In genomic region chr16:92697737-92698611, GRCm38 (mm10) we compare ENCODE assay signal across 8 mouse cellular contexts.
DNase-seq lines count a peak whose midpoint lies in the region; ATAC-seq and TF ChIP-seq lines count a peak whose summit lies in the region.

No protein-coding gene starts in this region.

- intact Hi-C loops in left cerebral cortex, adult 2 months (cut with DNase I), result loop anchor here (1.0 to 10.0 kb wide), 5 partner anchors 133 to 1397 kb away; no protein-coding TSS in a partner anchor

- peak; percentile 38 for ATAC-seq in forebrain, embryonic 15.5 days (replicated peaks)
- ATAC-seq in intestine, embryonic 14.5 days (replicated peaks; ENCODE audit: low FRiP score, low TSS enrichment, low read depth), result peak; percentile 39

- peak overlapping the region; percentile 32 for H3K9ac ChIP-seq in forebrain, embryonic 15.5 days (replicated peaks)
- peak overlapping the region; percentile 53 for H3K9ac ChIP-seq in intestine, embryonic 14.5 days (ENCODE audit: low read length)

- TF ChIP-seq CTCF in left cerebral cortex, adult 2 months (IDR thresholded peaks at IDR 0.05), result no peak

- H3K27ac ChIP-seq in left cerebral cortex, adult 2 months, result 0 out of 2 replicates have a peak overlapping the region, but pooled peaks have one; percentile 19
- H3K27ac ChIP-seq in forebrain, embryonic 15.5 days (replicated peaks), result no peak overlapping the region
- H3K27ac ChIP-seq in intestine, embryonic 14.5 days (ENCODE audit: low read depth), result peak overlapping the region; percentile 19

- peak overlapping the region; percentile 22 for H3K4me3 ChIP-seq in left cerebral cortex, adult 2 months
- peak overlapping the region; percentile 48 for H3K4me3 ChIP-seq in forebrain, embryonic 15.5 days
- H3K4me3 ChIP-seq in intestine, embryonic 14.5 days (ENCODE audit: low read depth, low read length), result peak overlapping the region; percentile 52

- peaks cover 46% of the 10 kb centered on the region for H3K4me1 ChIP-seq in forebrain, embryonic 15.5 days
- H3K4me1 ChIP-seq in intestine, embryonic 14.5 days (replicated peaks; ENCODE audit: control insufficient read depth, insufficient read depth, low read length), result peaks cover 21% of the 10 kb centered on the region; the same call in 1 of the 2 replicates

- under 1% methylated on average over 48 of the region's 48 CpGs for WGBS in forebrain, embryonic 15.5 days
- WGBS in intestine, embryonic 14.5 days, result under 1% methylated on average over 48 of the region's 48 CpGs

- H3K27me3 ChIP-seq in forebrain, embryonic 15.5 days, result peaks cover 80% of the 10 kb centered on the region
- peaks cover 70% of the 10 kb centered on the region for H3K27me3 ChIP-seq in intestine, embryonic 14.5 days (replicated peaks; ENCODE audit: control insufficient read depth, insufficient read depth, low read length)

- no peaks in the 10 kb centered on the region for H3K36me3 ChIP-seq in forebrain, embryonic 15.5 days
- H3K36me3 ChIP-seq in intestine, embryonic 14.5 days (ENCODE audit: control insufficient read depth, insufficient read depth, low read length), result no peaks in the 10 kb centered on the region

- H3K9me3 ChIP-seq in forebrain, embryonic 15.5 days, result no peaks in the 10 kb centered on the region
- no peaks in the 10 kb centered on the region for H3K9me3 ChIP-seq in intestine, embryonic 14.5 days (ENCODE audit: control insufficient read depth, low read length)

- peak overlapping the region; percentile 90 for H3K4me2 ChIP-seq in forebrain, embryonic 15.5 days (replicated peaks)
- peak overlapping the region; percentile 99 for H3K4me2 ChIP-seq in intestine, embryonic 14.5 days (ENCODE audit: low read length)

- no peak for DNase-seq in left cerebral cortex, adult 2 months (ENCODE audit: extremely low spot score in 1 of 2, low spot score in 2 of 2)
- DNase-seq in left cerebral cortex, adult 9 months (ENCODE audit: low spot score in 2 of 2), result no peak
- DNase-seq in adrenal gland, postnatal 25 days, result peak; percentile 53
- no peak for DNase-seq in intestine, embryonic 14.5 days (ENCODE audit: low spot score)
- DNase-seq in lung, postnatal 36 days, result peak; percentile 45
- peak; percentile 30 to 31 for DNase-seq in spleen, postnatal 14 days (ENCODE audit: low spot score in 2 of 2)
- no peak for DNase-seq in frontal cortex, postnatal 25 days (ENCODE audit: low spot score in 2 of 2)

Comparison
In these comparisons a context has a peak if more than half of its experiments do, and no peak if none do; other contexts are left out.
1. DNase-seq: peak in adrenal gland, postnatal 25 days (single experiment), lung, postnatal 36 days (single experiment) and spleen, postnatal 14 days (2 of 2); none in left cerebral cortex, adult 2 months (0 of 2), left cerebral cortex, adult 9 months (0 of 2), intestine, embryonic 14.5 days (single experiment) and frontal cortex, postnatal 25 days (0 of 2).
2. Peak in every context shown above with its lines, with median percentiles within 50 percentile points of each other: H3K4me3 ChIP-seq.